ENCODE assay signal across 8 mouse cellular contexts in the genomic region with DNA sequence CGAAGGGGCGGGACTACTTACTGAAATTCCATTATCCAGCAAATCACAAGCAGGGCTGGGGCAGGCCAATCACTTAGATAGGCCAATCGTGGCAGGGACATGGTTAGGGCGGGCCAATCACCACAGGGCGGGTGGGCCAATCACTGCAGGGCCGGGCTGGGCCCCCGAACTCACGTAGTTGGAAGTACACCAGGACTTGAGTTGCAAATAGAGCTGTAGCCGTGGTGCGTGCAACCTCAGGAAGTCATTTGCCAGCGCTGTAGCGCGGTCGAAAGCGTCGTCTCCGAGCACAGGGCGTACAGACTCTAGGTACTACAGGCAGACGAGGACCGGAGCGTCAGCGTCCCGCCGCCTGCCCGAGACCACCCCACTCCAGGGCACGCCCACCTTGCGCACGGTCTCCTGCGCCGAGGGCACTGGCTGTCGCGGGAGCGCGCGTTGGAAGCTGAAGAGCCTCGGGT. TPM values are rescaled to one million over a fixed set of nuclear protein-coding genes. Genes with fewer than 3 reads are reported as not detected.
DNase-seq lines count a peak whose midpoint lies in the region; ATAC-seq and TF ChIP-seq lines count a peak whose summit lies in the region.

No protein-coding gene starts in this region.

- peak overlapping the region; percentile 92 for H3K4me2 ChIP-seq in intestine, embryonic 15.5 days (replicated peaks)
- H3K4me2 ChIP-seq in midbrain, embryonic 11.5 days, result peak overlapping the region; percentile 74

- H3K4me1 ChIP-seq in intestine, embryonic 15.5 days (replicated peaks), result peaks cover 24% of the 10 kb centered on the region
- peaks cover 44% of the 10 kb centered on the region for H3K4me1 ChIP-seq in limb, embryonic 10.5 days
- H3K4me1 ChIP-seq in midbrain, embryonic 11.5 days (ENCODE audit: control insufficient read depth, insufficient read depth, low read length), result peaks cover 20% of the 10 kb centered on the region
- peaks cover 5% of the 10 kb centered on the region for H3K4me1 ChIP-seq in small intestine, adult 2 months (ENCODE audit: control insufficient read depth, insufficient read depth, insufficient read length, low read length)

- H3K9me3 ChIP-seq in intestine, embryonic 15.5 days, result no peaks in the 10 kb centered on the region
- no peaks in the 10 kb centered on the region for H3K9me3 ChIP-seq in limb, embryonic 10.5 days (replicated peaks)
- H3K9me3 ChIP-seq in midbrain, embryonic 11.5 days (ENCODE audit: control insufficient read depth, low read length), result no peaks in the 10 kb centered on the region

- intact Hi-C loops in gastrocnemius, postnatal 36 days (cut with DNase I), result no loop called here

- TF ChIP-seq CTCF in small intestine, adult 2 months (IDR thresholded peaks at IDR 0.05; ENCODE audit: extremely low read depth, insufficient read length, insufficient replicate concordance, low read depth, low read length), result no peak

- ATAC-seq in intestine, embryonic 15.5 days, result peak; percentile 96
- ATAC-seq in midbrain, embryonic 11.5 days (ENCODE audit: low FRiP score), result peak; percentile 96

- peak overlapping the region; percentile 92 for H3K27ac ChIP-seq in intestine, embryonic 15.5 days
- peak overlapping the region; percentile 92 for H3K27ac ChIP-seq in limb, embryonic 10.5 days
- H3K27ac ChIP-seq in midbrain, embryonic 11.5 days (ENCODE audit: low read depth, low read length), result peak overlapping the region; percentile 68; the same call in 1 of the 2 replicates
- H3K27ac ChIP-seq in small intestine, adult 2 months (ENCODE audit: insufficient read depth, low read depth, low read length), result peak overlapping the region; percentile 24; the same call in 1 of the 2 replicates

- peak; percentile 38; the same call in 1 of the 2 replicates for TF ChIP-seq POLR2A in small intestine, adult 2 months (IDR thresholded peaks at IDR 0.05; ENCODE audit: low read depth, low read length)

- DNase-seq in adrenal gland, postnatal 10 days, result peak; percentile 91
- peak; percentile 95 for DNase-seq in embryo, embryonic 11 days
- DNase-seq in gastrocnemius, postnatal 36 days, result peak; percentile 79
- DNase-seq in limb, embryonic 10.5 days (ENCODE audit: low spot score), result peak; percentile 90
- DNase-seq in midbrain, embryonic 11.5 days (ENCODE audit: low spot score, missing footprints), result peak; percentile 98
- no peak for DNase-seq in adipocyte (ENCODE audit: low spot score)

- no peaks in the 10 kb centered on the region for H3K27me3 ChIP-seq in intestine, embryonic 15.5 days (replicated peaks)
- H3K27me3 ChIP-seq in limb, embryonic 10.5 days (ENCODE audit: low read depth, poor library complexity, severe bottlenecking), result no peaks in the 10 kb centered on the region
- H3K27me3 ChIP-seq in midbrain, embryonic 11.5 days (ENCODE audit: control insufficient read depth, insufficient read depth, low read length), result no peaks in the 10 kb centered on the region
- no peaks in the 10 kb centered on the region for H3K27me3 ChIP-seq in small intestine, adult 2 months (ENCODE audit: control insufficient read depth, insufficient read depth, low read length)

- WGBS in intestine, embryonic 15.5 days, result under 1% methylated on average over 36 of the region's 36 CpGs
- under 1% methylated on average over 36 of the region's 36 CpGs for WGBS in limb, embryonic 10.5 days
- WGBS in midbrain, embryonic 11.5 days, result under 1% methylated on average over 36 of the region's 36 CpGs
- 1% methylated on average over 36 of the region's 36 CpGs for WGBS in small intestine, adult 2 months

- H3K4me3 ChIP-seq in intestine, embryonic 15.5 days (replicated peaks), result peak overlapping the region; percentile 59
- H3K4me3 ChIP-seq in limb, embryonic 10.5 days, result peak overlapping the region; percentile 71
- H3K4me3 ChIP-seq in midbrain, embryonic 11.5 days (ENCODE audit: low read depth, low read length), result peak overlapping the region; percentile 57
- H3K4me3 ChIP-seq in small intestine, adult 2 months (ENCODE audit: low read depth, low read length), result peak overlapping the region; percentile 80

- peak overlapping the region; percentile 62 for H3K9ac ChIP-seq in intestine, embryonic 15.5 days
- H3K9ac ChIP-seq in midbrain, embryonic 11.5 days (ENCODE audit: low read length), result peak overlapping the region; percentile 66

- 0 out of 2 replicates have a peak, but pooled peaks cover 7% of the 10 kb centered on the region for H3K36me3 ChIP-seq in intestine, embryonic 15.5 days
- peaks cover 14% of the 10 kb centered on the region for H3K36me3 ChIP-seq in limb, embryonic 10.5 days
- no peaks in the 10 kb centered on the region for H3K36me3 ChIP-seq in midbrain, embryonic 11.5 days (ENCODE audit: control insufficient read depth, insufficient read depth, low read length)
- no peaks in the 10 kb centered on the region for H3K36me3 ChIP-seq in small intestine, adult 2 months (ENCODE audit: control insufficient read depth, insufficient read depth, low read length)

RNA-seq across cellular contexts. Expression of gene Cpt1c, which starts 4.4 kb away (rescaled TPM):
- 10 to 100 TPM in 1 of 2 experiments, 1 to 10 TPM in 1; 9.8 to 15.3 TPM for total RNA-seq in adrenal gland, postnatal 10 days (2021)
- 1 to 10 TPM; 1.2 to 1.8 TPM for total RNA-seq in gastrocnemius, postnatal 36 days (2021)
- 16.1 and 16.5 TPM in 2 replicates for polyA plus RNA-seq in intestine, embryonic 15.5 days (2015; fragmentation: Nextera tagmentation; extraction: Ambion mirVana)
- 11.4 and 18.8 TPM in 2 replicates for polyA plus RNA-seq in limb, embryonic 10.5 days (2016; fragmentation: Nextera tagmentation; extraction: Ambion mirVana)
- polyA plus RNA-seq in midbrain, embryonic 11.5 days (2014; fragmentation: Nextera tagmentation; extraction: Ambion mirVana), result 20.8 and 21.8 TPM in 2 replicates
- 5.2 and 7.6 TPM in 2 replicates for polyA plus RNA-seq in small intestine, adult 2 months (2012; rRNA removed)

RNA-seq across cellular contexts. Expression of gene Prmt1, which starts 16.1 kb away (rescaled TPM):
- 100 to 1,000 TPM; 254 to 258 TPM for total RNA-seq in adrenal gland, postnatal 10 days (2021)
- total RNA-seq in gastrocnemius, postnatal 36 days (2021), result 100 to 1,000 TPM; 105 to 123 TPM
- polyA plus RNA-seq in intestine, embryonic 15.5 days (2015; fragmentation: Nextera tagmentation; extraction: Ambion mirVana), result 449 and 456 TPM in 2 replicates
- 979 and 1,027 TPM in 2 replicates for polyA plus RNA-seq in limb, embryonic 10.5 days (2016; fragmentation: Nextera tagmentation; extraction: Ambion mirVana)
- polyA plus RNA-seq in midbrain, embryonic 11.5 days (2014; fragmentation: Nextera tagmentation; extraction: Ambion mirVana), result 276 and 281 TPM in 2 replicates
- polyA plus RNA-seq in small intestine, adult 2 months (2012; rRNA removed), result 50.0 and 68.6 TPM in 2 replicates

RNA-seq across cellular contexts. Expression of gene Irf3, which starts 27.2 kb away (rescaled TPM):
- total RNA-seq in adrenal gland, postnatal 10 days (2021), result 10 to 100 TPM; 80.3 to 89.6 TPM
- total RNA-seq in gastrocnemius, postnatal 36 days (2021), result 10 to 100 TPM; 18.3 to 20.3 TPM
- polyA plus RNA-seq in intestine, embryonic 15.5 days (2015; fragmentation: Nextera tagmentation; extraction: Ambion mirVana), result 89.9 and 99.6 TPM in 2 replicates
- polyA plus RNA-seq in limb, embryonic 10.5 days (2016; fragmentation: Nextera tagmentation; extraction: Ambion mirVana), result 74.7 and 75.0 TPM in 2 replicates
- 55.6 and 65.9 TPM in 2 replicates for polyA plus RNA-seq in midbrain, embryonic 11.5 days (2014; fragmentation: Nextera tagmentation; extraction: Ambion mirVana)
- 52.9 and 91.0 TPM in 2 replicates for polyA plus RNA-seq in small intestine, adult 2 months (2012; rRNA removed)

RNA-seq across cellular contexts. Expression of gene Tsks, which starts 27.3 kb away (rescaled TPM):
- total RNA-seq in adrenal gland, postnatal 10 days (2021), result not detected
- not detected for total RNA-seq in gastrocnemius, postnatal 36 days (2021)
- polyA plus RNA-seq in intestine, embryonic 15.5 days (2015; fragmentation: Nextera tagmentation; extraction: Ambion mirVana), result 0.14 TPM in 1 of 2 replicates, not detected in the other
- 0.14 and 0.18 TPM in 2 replicates for polyA plus RNA-seq in limb, embryonic 10.5 days (2016; fragmentation: Nextera tagmentation; extraction: Ambion mirVana)
- 0.07 TPM in 1 of 2 replicates, not detected in the other for polyA plus RNA-seq in midbrain, embryonic 11.5 days (2014; fragmentation: Nextera tagmentation; extraction: Ambion mirVana)
- polyA plus RNA-seq in small intestine, adult 2 months (2012; rRNA removed), result not detected in 2 replicates

RNA-seq across cellular contexts. Expression of gene Bcl2l12, which starts 28.3 kb away (rescaled TPM):
- total RNA-seq in adrenal gland, postnatal 10 days (2021), result 10 to 100 TPM; 15.8 to 16.2 TPM
- 1 to 10 TPM; 8.0 to 8.9 TPM for total RNA-seq in gastrocnemius, postnatal 36 days (2021)
- 37.3 and 43.6 TPM in 2 replicates for polyA plus RNA-seq in intestine, embryonic 15.5 days (2015; fragmentation: Nextera tagmentation; extraction: Ambion mirVana)
- 89.7 and 92.2 TPM in 2 replicates for polyA plus RNA-seq in limb, embryonic 10.5 days (2016; fragmentation: Nextera tagmentation; extraction: Ambion mirVana)
- polyA plus RNA-seq in midbrain, embryonic 11.5 days (2014; fragmentation: Nextera tagmentation; extraction: Ambion mirVana), result 56.0 and 62.2 TPM in 2 replicates
- polyA plus RNA-seq in small intestine, adult 2 months (2012; rRNA removed), result 10.1 and 16.3 TPM in 2 replicates

Comparison
In these comparisons a context has a peak if more than half of its experiments do, and no peak if none do; other contexts are left out.
1. H3K27ac ChIP-seq: peak in every context shown above with its lines; median percentile 92 in intestine, embryonic 15.5 days; 92 in limb, embryonic 10.5 days; 68 in midbrain, embryonic 11.5 days; 24 in small intestine, adult 2 months.